Mouse (Mus musculus) embryo, embryonic 10.5 days (tissue): ENCODE measurements around the gene Vmn1r57.
"Not testable (repeated sequence)": the region's sequence is repeated elsewhere in the genome, so short reads cannot be mapped to it uniquely, and the experiment has no call there.

ENCODE experiments used
- DNase-seq: peaks from one replicate; pipeline ENCODE4 v3.0.0-alpha.2; 2015; ENCODE audit warnings: low spot score

Vmn1r57 gene

GRCm38 (mm10) chr7:5218193-5218592 lies at the start of gene Vmn1r57:
Gene Vmn1r57, plus strand, starts transcription at chr7:5218493.
- DNase-seq: not testable (repeated sequence)

GRCm38 (mm10) chr7:5196647-5197046 lies 21.6 kb upstream of the Vmn1r57 start, which contains the start of gene Vmn1r56:
Gene Vmn1r56, minus strand, starts transcription at chr7:5196747.
- DNase-seq: not testable (repeated sequence)

- DNase-seq: no peak
These were observed 44.8 kb downstream of the Vmn1r57 start for GRCm38 (mm10) chr7:5263051-5263450.
